Mouse (Mus musculus) MEL (cell line): Measurements from ENCODE around the gene Cpeb2. TPM values are rescaled to one million over a fixed set of nuclear protein-coding genes. Genes with fewer than 3 reads are reported as not detected.

Experiments
- DNase-seq: peaks from one replicate; pipeline ENCODE4 v3.0.0; 2011; ENCODE audit warnings: low read depth, low spot score
- H3K27ac ChIP-seq: 2 replicates; pipeline ENCODE4 v1.5.1; 2012; ENCODE audit warnings: low read depth, mild to moderate bottlenecking, control low read depth, low read length, moderate library complexity; ENCODE audit not compliant: control insufficient read depth
- H3K27me3 ChIP-seq, 2 experiments: fragments of 150-350 bp in 1 of 2; sonication (generic) in 1 of 2; 2 replicates each; pipeline ENCODE4 v1.6.1; 2012; ENCODE audit warnings: low read length in 2 of 2, mild to moderate bottlenecking in 2 of 2, improper control_type of control experiment in 1 of 2, moderate library complexity in 1 of 2; ENCODE audit not compliant: insufficient read depth in 2 of 2, control insufficient read depth in 1 of 2
- H3K36me3 ChIP-seq, 2 experiments: 2 replicates each; pipeline ENCODE4 v1.6.1; 2012 to 2014; ENCODE audit warnings: low read length in 2 of 2, improper control_type of control experiment in 1 of 2, inconsistent platforms in 1 of 2, mild to moderate bottlenecking in 1 of 2; ENCODE audit not compliant: insufficient read depth in 2 of 2, control insufficient read depth in 1 of 2
- H3K4me1 ChIP-seq, 2 experiments: fragments of 150-350 bp in 1 of 2; sonication (generic) in 1 of 2; 2 replicates each; pipeline ENCODE4 v1.6.1; 2012; ENCODE audit warnings: low read length in 2 of 2, improper control_type of control experiment in 1 of 2, mild to moderate bottlenecking in 1 of 2; ENCODE audit not compliant: insufficient read depth in 2 of 2, control insufficient read depth in 1 of 2
- H3K4me3 ChIP-seq, 2 experiments: fragments of 150-350 bp in 1 of 2; sonication (generic) in 1 of 2; 2 replicates each; pipeline ENCODE4 v1.5.1; 2012; ENCODE audit warnings: low read depth in 2 of 2, low read length in 2 of 2, mild to moderate bottlenecking in 2 of 2, moderate library complexity in 2 of 2, control low read depth in 1 of 2, improper control_type of control experiment in 1 of 2; ENCODE audit not compliant: control insufficient read depth in 1 of 2, insufficient read depth in 1 of 2
- H3K79me2 ChIP-seq: 2 replicates; pipeline ENCODE4 v1.6.1; 2012; ENCODE audit warnings: mild to moderate bottlenecking, low read length, moderate library complexity; ENCODE audit not compliant: control insufficient read depth, poor library complexity, insufficient read depth
- H3K9ac ChIP-seq: 2 replicates; pipeline ENCODE4 v1.6.1; 2012; ENCODE audit warnings: low read depth, mild to moderate bottlenecking, control low read depth, low read length, moderate library complexity; ENCODE audit not compliant: control insufficient read depth, poor library complexity, severe bottlenecking
- H3K9me3 ChIP-seq: fragments of 150-350 bp; sonication (generic); replicated peaks from 2 replicates; pipeline ENCODE4 v1.6.1; 2012; ENCODE audit warnings: mild to moderate bottlenecking, low read length, improper control_type of control experiment, moderate library complexity; ENCODE audit not compliant: insufficient read depth
- CHD1 ChIP-seq: IDR thresholded peaks from 2 replicates; pipeline ENCODE4 v1.6.1; 2012; ENCODE audit warnings: low read depth, mild to moderate bottlenecking, inconsistent platforms, low read length, improper control_type of control experiment
- CHD2 ChIP-seq: IDR thresholded peaks from 2 replicates; pipeline ENCODE4 v1.6.1; 2011; ENCODE audit warnings: low read length, improper control_type of control experiment
- CTCF ChIP-seq, 3 experiments: IDR thresholded peaks in 2 of 3; conservative IDR thresholded peaks in 1 of 3; 2 replicates each; pipeline ENCODE4 v1.5.1; 2011 to 2012; ENCODE audit warnings: low read length in 3 of 3, low read depth in 2 of 3, mild to moderate bottlenecking in 2 of 3, improper control_type of control experiment in 1 of 3, inconsistent platforms in 1 of 3, mixed read lengths in 1 of 3, moderate library complexity in 1 of 3; ENCODE audit not compliant: control insufficient read depth in 1 of 3, insufficient read depth in 1 of 3, poor library complexity in 1 of 3, severe bottlenecking in 1 of 3
- E2F4 ChIP-seq: IDR thresholded peaks from 2 replicates; pipeline ENCODE4 v1.6.1; 2011; ENCODE audit warnings: low read depth, low read length, improper control_type of control experiment, borderline replicate concordance
- ELF1 ChIP-seq: IDR thresholded peaks from 2 replicates; pipeline ENCODE4 v1.6.1; 2014; ENCODE audit warnings: low read depth, mild to moderate bottlenecking, inconsistent platforms, low read length, improper control_type of control experiment, moderate library complexity
- ETS1 ChIP-seq: IDR thresholded peaks from 2 replicates; pipeline ENCODE4 v1.6.1; 2012; ENCODE audit warnings: low read depth, mild to moderate bottlenecking, inconsistent platforms, low read length, improper control_type of control experiment, moderate library complexity
- GABPA ChIP-seq: IDR thresholded peaks from 2 replicates; pipeline ENCODE4 v1.6.1; 2012; ENCODE audit warnings: low read depth, mild to moderate bottlenecking, inconsistent platforms, low read length, improper control_type of control experiment, moderate library complexity
- GATA1 ChIP-seq: IDR thresholded peaks from 2 replicates; pipeline ENCODE4 v1.6.1; 2011; ENCODE audit warnings: low read depth, low read length, improper control_type of control experiment
- HCFC1 ChIP-seq: IDR thresholded peaks from 2 replicates; pipeline ENCODE4 v1.6.1; 2012; ENCODE audit warnings: low read depth, mild to moderate bottlenecking, inconsistent platforms, low read length, improper control_type of control experiment, moderate library complexity
- KAT2A ChIP-seq: conservative IDR thresholded peaks from 2 replicates; pipeline ENCODE4 v1.6.1; 2012; ENCODE audit warnings: low read depth, low read length, improper control_type of control experiment, inconsistent platforms
- MAFK ChIP-seq: IDR thresholded peaks from 2 replicates; pipeline ENCODE4 v1.6.1; 2011; ENCODE audit warnings: low read depth, mild to moderate bottlenecking, low read length, improper control_type of control experiment, borderline replicate concordance
- MAX ChIP-seq: IDR thresholded peaks from 2 replicates; pipeline ENCODE4 v1.6.1; 2011; ENCODE audit warnings: low read length, improper control_type of control experiment
- MAZ ChIP-seq: IDR thresholded peaks from 2 replicates; pipeline ENCODE4 v1.6.1; 2012; ENCODE audit warnings: low read depth, mild to moderate bottlenecking, inconsistent platforms, low read length, improper control_type of control experiment
- MEF2A ChIP-seq: IDR thresholded peaks from 2 replicates; pipeline ENCODE4 v1.6.1; 2014; ENCODE audit warnings: low read depth, mild to moderate bottlenecking, inconsistent platforms, low read length, improper control_type of control experiment; ENCODE audit not compliant: poor library complexity, insufficient replicate concordance, severe bottlenecking; ENCODE audit errors: extremely low read depth
- MXI1 ChIP-seq: IDR thresholded peaks from 2 replicates; pipeline ENCODE4 v1.6.1; 2011; ENCODE audit warnings: mild to moderate bottlenecking, low read depth, low read length, improper control_type of control experiment
- NELFE ChIP-seq: IDR thresholded peaks from 2 replicates; pipeline ENCODE4 v1.6.1; 2011; ENCODE audit warnings: low read depth, low read length, improper control_type of control experiment
- POLR2AphosphoS2 ChIP-seq: IDR thresholded peaks from 2 replicates; pipeline ENCODE4 v1.6.1; 2011; ENCODE audit warnings: low read length, improper control_type of control experiment
- POLR2AphosphoS5 ChIP-seq: IDR thresholded peaks from 2 replicates; pipeline ENCODE4 v1.6.1; 2012; ENCODE audit warnings: low read depth, borderline replicate concordance, mild to moderate bottlenecking, inconsistent platforms, low read length, moderate library complexity, mixed read lengths
- RCOR1 ChIP-seq: IDR thresholded peaks from 2 replicates; pipeline ENCODE4 v1.6.1; 2012; ENCODE audit warnings: low read depth, mild to moderate bottlenecking, inconsistent platforms, low read length, improper control_type of control experiment
- SIN3A ChIP-seq: IDR thresholded peaks from 2 replicates; pipeline ENCODE4 v1.6.1; 2012; ENCODE audit warnings: low read length, improper control_type of control experiment, inconsistent platforms
- TAL1 ChIP-seq: IDR thresholded peaks from 2 replicates; pipeline ENCODE4 v1.6.1; 2012; ENCODE audit warnings: mild to moderate bottlenecking, inconsistent platforms, low read length, moderate library complexity, mixed read lengths
- TBP ChIP-seq: IDR thresholded peaks from 2 replicates; pipeline ENCODE4 v1.8.0; 2011; ENCODE audit warnings: low read depth, low read length, improper control_type of control experiment
- TCF12 ChIP-seq: IDR thresholded peaks from 2 replicates; pipeline ENCODE4 v1.6.1; 2014; ENCODE audit warnings: low read depth, mild to moderate bottlenecking, inconsistent platforms, low read length, improper control_type of control experiment, moderate library complexity
- UBTF ChIP-seq: IDR thresholded peaks from 2 replicates; pipeline ENCODE4 v1.6.1; 2012; ENCODE audit warnings: low read depth, mild to moderate bottlenecking, inconsistent platforms, low read length, improper control_type of control experiment, moderate library complexity, borderline replicate concordance; ENCODE audit not compliant: insufficient read depth
- USF1 ChIP-seq: IDR thresholded peaks from 2 replicates; pipeline ENCODE4 v1.6.1; 2014; ENCODE audit warnings: low read depth, mild to moderate bottlenecking, inconsistent platforms, low read length, improper control_type of control experiment, moderate library complexity
- USF2 ChIP-seq, 2 experiments: IDR thresholded peaks; 2 replicates each; pipeline ENCODE4 v1.6.1; 2011 to 2012; ENCODE audit warnings: improper control_type of control experiment in 2 of 2, low read length in 2 of 2, borderline replicate concordance in 1 of 2, inconsistent platforms in 1 of 2, low read depth in 1 of 2, mild to moderate bottlenecking in 1 of 2; ENCODE audit not compliant: insufficient read depth in 1 of 2
- ZC3H11A ChIP-seq: IDR thresholded peaks from 2 replicates; pipeline ENCODE4 v1.6.1; 2012; ENCODE audit warnings: low read depth, mild to moderate bottlenecking, inconsistent platforms, low read length, improper control_type of control experiment
- ZMIZ1 ChIP-seq: IDR thresholded peaks from 2 replicates; pipeline ENCODE4 v1.6.1; 2012; ENCODE audit warnings: low read depth, mild to moderate bottlenecking, inconsistent platforms, low read length, improper control_type of control experiment, moderate library complexity
- ZNF384 ChIP-seq: IDR thresholded peaks from 2 replicates; pipeline ENCODE4 v1.6.1; 2012; ENCODE audit warnings: low read depth, mild to moderate bottlenecking, inconsistent platforms, low read length, improper control_type of control experiment
- polyA plus RNA-seq, 2 experiments: library from polyadenylated mRNA; stranded (reverse) in 1 of 2; unstranded in 1 of 2; fragments of >175 nt in 1 of 2; fragments of >200 nt in 1 of 2; gene quantifications; 2 replicates each; pipeline versions ENCODE4 v1.2.1 to v1.2.4; 2012; ENCODE audit warnings: low replicate concordance in 2 of 2, low read depth in 1 of 2; ENCODE audit not compliant: insufficient read length in 2 of 2, insufficient read depth in 1 of 2, missing spikeins in 1 of 2
- total RNA-seq: library from RNA; depleted of rRNA; stranded (reverse); fragments of 300-350 nt; gene quantifications from 2 replicates; pipeline ENCODE4 v1.2.3, GENCODE M21; 2012

Gene Cpeb2
- total and polyA plus RNA-seq, 3 experiments = 0.69 to 2.0 TPM; not detected in 1

DNA sequence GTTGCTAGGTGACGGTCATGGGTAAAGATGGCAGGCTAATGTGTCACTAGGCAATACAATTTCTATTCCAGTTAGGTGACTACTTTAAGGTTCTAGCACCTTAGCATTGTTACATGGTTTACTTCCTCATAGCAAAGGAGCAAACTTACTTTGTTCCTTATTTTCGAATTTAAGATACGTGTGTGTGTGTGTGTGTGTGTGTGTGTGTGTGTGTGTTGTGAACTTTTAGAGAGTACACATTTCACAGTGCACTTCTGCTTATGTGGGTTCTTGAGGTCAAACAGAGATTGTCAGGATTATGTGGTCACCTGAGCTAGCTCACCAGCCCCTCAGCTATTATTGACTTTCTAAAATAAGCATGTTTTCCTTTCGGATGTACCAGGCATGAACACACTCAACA lies 60.2 kb downstream of the Cpeb2 start:
- Histone ChIP-seq H3K36me3 (peaks cover 0 to 15% of the 10 kb centered on the region in 2 experiments; a peak in 3 of 4 replicates), H3K9ac (no peak overlapping the region), H3K4me3 (no peak overlapping the region), H3K9me3 (no peaks in the 10 kb centered on the region), H3K79me2 (no peaks in the 10 kb centered on the region), H3K4me1 (peaks cover 14% of the 10 kb centered on the region in 2 experiments), H3K27ac (no peak overlapping the region), H3K27me3 (no peaks in the 10 kb centered on the region)
- TF ChIP-seq TCF12 (0 out of 2 replicates have a peak, but pooled peaks have one; percentile 16), GABPA (no peak), ETS1 (0 out of 2 replicates have a peak, but pooled peaks have one; percentile 17), MAZ (0 out of 2 replicates have a peak, but pooled peaks have one; percentile 22), USF1 (no peak), ELF1 (0 out of 2 replicates have a peak, but pooled peaks have one; percentile 20), MXI1 (no peak), SIN3A (0 out of 2 replicates have a peak, but pooled peaks have one; percentile 27), CHD2 (no peak), RCOR1 (0 out of 2 replicates have a peak, but pooled peaks have one; percentile 21)
- peak; percentile 50 for DNase-seq

DNA sequence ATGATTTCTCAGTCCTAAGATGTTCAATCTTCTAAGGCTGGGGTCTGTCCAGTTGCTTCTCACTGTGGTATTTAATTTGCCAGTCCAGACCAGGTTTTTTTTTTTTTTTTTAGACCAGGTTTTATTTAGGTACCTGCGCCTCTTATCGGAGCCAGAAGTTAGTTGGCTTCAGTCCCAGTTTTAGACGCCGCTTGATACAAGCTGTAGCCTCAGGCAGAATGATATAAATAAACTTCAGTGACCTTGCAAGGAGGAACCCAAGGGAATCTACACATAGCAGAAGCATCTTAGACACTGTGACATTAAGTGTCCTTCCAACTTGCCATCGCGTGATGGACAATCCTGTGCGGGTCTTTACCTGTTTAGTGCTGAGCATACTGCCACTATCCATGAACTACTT lies 64.5 kb downstream of the Cpeb2 start:
- Histone ChIP-seq H3K27me3 (no peaks in the 10 kb centered on the region), H3K9ac (no peak overlapping the region), H3K4me3 (no peak overlapping the region), H3K27ac (no peak overlapping the region), H3K9me3 (no peaks in the 10 kb centered on the region), H3K36me3 (peaks cover 0 to 9% of the 10 kb centered on the region in 2 experiments; a peak in 2 of 4 replicates), H3K79me2 (no peaks in the 10 kb centered on the region), H3K4me1 (peaks cover 5 to 10% of the 10 kb centered on the region in 2 experiments; a peak in 3 of 4 replicates)
- DNase-seq = peak; percentile 83
- TF ChIP-seq POLR2AphosphoS2 (no peak), ZNF384 (peak; percentile 94), MAX (no peak), GATA1 (peak; percentile 76), ELF1 (no peak), SIN3A (no peak), KAT2A (no peak), MAZ (no peak), TBP (no peak), RCOR1 (peak; percentile 43; the same call in 1 of the 2 replicates), E2F4 (no peak), NELFE (no peak), MAFK (no peak), USF2 (IDR thresholded peaks at IDR 0.05; ENCODE audit: borderline replicate concordance in 1 of 2, insufficient read depth in 1 of 2, low read depth in 1 of 2, low read length in 2 of 2) (no peak), UBTF (no peak), MXI1 (no peak), CTCF (IDR thresholded peaks at IDR 0.05 in 2 of 3, conservative IDR thresholded peaks at IDR 0.05 in 1 of 3; ENCODE audit: control insufficient read depth in 1 of 3, insufficient read depth in 1 of 3, low read depth in 2 of 3, low read length in 3 of 3, poor library complexity in 1 of 3, severe bottlenecking in 1 of 3) (no peak), USF1 (no peak), MEF2A (peak; percentile 83; the same call in 1 of the 2 replicates), ZMIZ1 (no peak), ZC3H11A (no peak), HCFC1 (0 out of 2 replicates have a peak, but pooled peaks have one; percentile 16), CHD1 (no peak), POLR2AphosphoS5 (no peak), ETS1 (peak; percentile 80), GABPA (no peak), TAL1 (peak; percentile 26; the same call in 1 of the 2 replicates)
